Mouse (Mus musculus): ENCODE results near the gene Alk. TPM values are rescaled to one million over a fixed set of nuclear protein-coding genes. Genes with fewer than 3 reads are reported as not detected.

The Alk gene
- polyA plus RNA-seq, 1 experiment from 2014 or later = 0.61 TPM

DNA sequence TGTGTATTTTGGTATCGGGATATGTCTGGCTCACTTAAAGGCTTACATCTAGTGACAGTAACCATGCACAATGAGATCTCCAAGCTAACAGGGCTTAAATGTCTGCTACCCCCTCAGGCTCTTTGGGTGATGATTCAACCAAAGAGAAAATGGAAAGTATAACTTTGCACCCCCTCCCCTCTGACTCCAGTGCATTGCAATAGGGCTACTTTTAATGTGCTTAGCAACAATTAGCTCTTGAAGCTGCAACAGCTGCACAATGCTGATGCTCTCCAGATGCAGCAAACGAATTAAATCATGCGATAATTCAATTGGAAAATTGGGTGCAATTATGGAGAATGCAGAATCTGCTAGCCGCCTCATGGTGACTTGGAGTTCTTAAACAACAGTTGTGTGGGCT lies 278.5 kb downstream of the Alk start:
- Histone ChIP-seq H3K27ac (replicated peaks) (no peak overlapping the region), H3K4me1 (replicated peaks; ENCODE audit: control insufficient read depth, insufficient read depth) (no peaks in the 10 kb centered on the region), H3K9me3 (ENCODE audit: control insufficient read depth, low read length) (no peaks in the 10 kb centered on the region), H3K4me2 (replicated peaks; ENCODE audit: low read depth) (no peak overlapping the region), H3K36me3 (ENCODE audit: control insufficient read depth, insufficient read depth, low read length) (no peaks in the 10 kb centered on the region), H3K27me3 (ENCODE audit: control insufficient read depth, insufficient read depth, low read length) (no peaks in the 10 kb centered on the region), H3K9ac (ENCODE audit: low read length) (no peak overlapping the region), H3K4me3 (ENCODE audit: low read depth, low read length) (no peak overlapping the region)
- ATAC-seq (ENCODE audit: low FRiP score, low TSS enrichment) = no peak
- WGBS = 85% methylated on average over 4 of the region's 4 CpGs
- TF ChIP-seq EP300 (optimal IDR thresholded peaks at IDR 0.05) = no peak
- TF ChIP-seq CTCF (IDR thresholded peaks at IDR 0.05; ENCODE audit: low read depth) = no peak
- DNase-seq (ENCODE audit: low spot score) = no peak

- DNase-seq (ENCODE audit: low spot score) (no peak), ATAC-seq (ENCODE audit: low FRiP score, low TSS enrichment) (no peak)
- Histone ChIP-seq H3K27ac (replicated peaks) (no peak overlapping the region), H3K27me3 (ENCODE audit: control insufficient read depth, insufficient read depth, low read length) (no peaks in the 10 kb centered on the region), H3K4me1 (replicated peaks; ENCODE audit: control insufficient read depth, insufficient read depth) (no peaks in the 10 kb centered on the region), H3K9ac (ENCODE audit: low read length) (no peak overlapping the region), H3K36me3 (ENCODE audit: control insufficient read depth, insufficient read depth, low read length) (no peaks in the 10 kb centered on the region), H3K4me3 (ENCODE audit: low read depth, low read length) (no peak overlapping the region), H3K4me2 (replicated peaks; ENCODE audit: low read depth) (no peak overlapping the region), H3K9me3 (ENCODE audit: control insufficient read depth, low read length) (no peaks in the 10 kb centered on the region)
- TF ChIP-seq EP300 (optimal IDR thresholded peaks at IDR 0.05) (no peak), CTCF (IDR thresholded peaks at IDR 0.05; ENCODE audit: low read depth) (peak; percentile 60)
These were observed 284.9 kb downstream of the Alk start for GRCm38 (mm10) chr17:72319576-72319975.

DNA sequence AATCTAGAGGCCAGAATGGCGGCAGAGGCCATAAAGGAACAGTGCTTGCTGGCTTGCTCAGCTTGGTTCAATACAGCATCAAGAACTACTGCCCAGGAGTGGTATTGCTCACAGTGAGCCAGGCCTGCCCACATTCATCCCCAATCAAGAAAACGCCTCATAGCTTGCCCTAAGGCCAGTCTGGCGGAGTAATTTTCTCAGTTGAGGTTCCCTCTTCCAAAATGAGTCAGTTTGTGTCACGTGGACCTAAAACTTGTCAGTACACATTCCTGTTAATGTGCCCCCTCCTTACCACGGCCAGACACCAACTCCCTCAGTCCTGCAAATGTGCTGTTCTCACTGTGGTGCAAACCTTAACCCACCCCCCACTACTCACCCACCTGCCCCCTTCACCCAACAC lies 304.8 kb downstream of the Alk start:
- no peak overlapping the region for H3K27ac ChIP-seq (replicated peaks)
- no peak overlapping the region for H3K9ac ChIP-seq (ENCODE audit: low read length)
- H3K36me3 ChIP-seq (ENCODE audit: control insufficient read depth, insufficient read depth, low read length) = no peaks in the 10 kb centered on the region
- no peaks in the 10 kb centered on the region for H3K4me1 ChIP-seq (replicated peaks; ENCODE audit: control insufficient read depth, insufficient read depth)
- DNase-seq (ENCODE audit: low spot score) = no peak
- no peaks in the 10 kb centered on the region for H3K9me3 ChIP-seq (ENCODE audit: control insufficient read depth, low read length)
- ATAC-seq (ENCODE audit: low FRiP score, low TSS enrichment) = no peak
- TF ChIP-seq CTCF (IDR thresholded peaks at IDR 0.05; ENCODE audit: low read depth) (no peak), EP300 (optimal IDR thresholded peaks at IDR 0.05) (no peak)
- H3K4me2 ChIP-seq (replicated peaks; ENCODE audit: low read depth) = no peak overlapping the region
- no peak overlapping the region for H3K4me3 ChIP-seq (ENCODE audit: low read depth, low read length)
- no peaks in the 10 kb centered on the region for H3K27me3 ChIP-seq (ENCODE audit: control insufficient read depth, insufficient read depth, low read length)
- WGBS = 79% methylated on average over 5 of the region's 5 CpGs

GRCm38 (mm10) chr17:72296349-72296748 lies 308.1 kb downstream of the Alk start:
- H3K9me3 ChIP-seq (ENCODE audit: control insufficient read depth, low read length) = no peaks in the 10 kb centered on the region

GRCm38 (mm10) chr17:72293267-72293580 lies 311.2 kb downstream of the Alk start:
- no peak for ATAC-seq (ENCODE audit: low FRiP score, low TSS enrichment)
- DNase-seq (ENCODE audit: low spot score) = no peak
- no peaks in the 10 kb centered on the region for H3K27me3 ChIP-seq (ENCODE audit: control insufficient read depth, insufficient read depth, low read length)
- no peaks in the 10 kb centered on the region for H3K36me3 ChIP-seq (ENCODE audit: control insufficient read depth, insufficient read depth, low read length)
- no peak overlapping the region for H3K9ac ChIP-seq (ENCODE audit: low read length)
- no peak overlapping the region for H3K4me3 ChIP-seq (ENCODE audit: low read depth, low read length)
- H3K4me1 ChIP-seq (replicated peaks; ENCODE audit: control insufficient read depth, insufficient read depth) = no peaks in the 10 kb centered on the region
- TF ChIP-seq CTCF (IDR thresholded peaks at IDR 0.05; ENCODE audit: low read depth) (no peak), EP300 (optimal IDR thresholded peaks at IDR 0.05) (no peak)
- 29% methylated on average over 3 of the region's 3 CpGs for WGBS
- no peak overlapping the region for H3K4me2 ChIP-seq (replicated peaks; ENCODE audit: low read depth)
- no peaks in the 10 kb centered on the region for H3K9me3 ChIP-seq (ENCODE audit: control insufficient read depth, low read length)
- no peak overlapping the region for H3K27ac ChIP-seq (replicated peaks)

More at GRCm38 (mm10) chr17:72296349-72296748, 308.1 kb downstream of the Alk start:
- no peak for ATAC-seq (ENCODE audit: low FRiP score, low TSS enrichment)
- no peaks in the 10 kb centered on the region for H3K4me1 ChIP-seq (replicated peaks; ENCODE audit: control insufficient read depth, insufficient read depth)
- 72% methylated on average over 1 of the region's 1 CpGs for WGBS
- no peak overlapping the region for H3K4me3 ChIP-seq (ENCODE audit: low read depth, low read length)
- TF ChIP-seq CTCF (IDR thresholded peaks at IDR 0.05; ENCODE audit: low read depth) (0 out of 2 replicates have a peak, but pooled peaks have one; percentile 16), EP300 (optimal IDR thresholded peaks at IDR 0.05) (no peak)
- no peak overlapping the region for H3K27ac ChIP-seq (replicated peaks)
- H3K27me3 ChIP-seq (ENCODE audit: control insufficient read depth, insufficient read depth, low read length) = no peaks in the 10 kb centered on the region
- no peak overlapping the region for H3K4me2 ChIP-seq (replicated peaks; ENCODE audit: low read depth)
- DNase-seq (ENCODE audit: low spot score) = no peak
- H3K9ac ChIP-seq (ENCODE audit: low read length) = no peak overlapping the region
- no peaks in the 10 kb centered on the region for H3K36me3 ChIP-seq (ENCODE audit: control insufficient read depth, insufficient read depth, low read length)

- no peak for TF ChIP-seq CTCF (IDR thresholded peaks at IDR 0.05; ENCODE audit: low read depth)
- TF ChIP-seq EP300 (optimal IDR thresholded peaks at IDR 0.05) = no peak
- Histone ChIP-seq H3K4me1 (replicated peaks; ENCODE audit: control insufficient read depth, insufficient read depth) (no peaks in the 10 kb centered on the region), H3K36me3 (ENCODE audit: control insufficient read depth, insufficient read depth, low read length) (no peaks in the 10 kb centered on the region), H3K9ac (ENCODE audit: low read length) (no peak overlapping the region), H3K27ac (replicated peaks) (no peak overlapping the region), H3K4me3 (ENCODE audit: low read depth, low read length) (no peak overlapping the region), H3K9me3 (ENCODE audit: control insufficient read depth, low read length) (no peaks in the 10 kb centered on the region), H3K27me3 (ENCODE audit: control insufficient read depth, insufficient read depth, low read length) (no peaks in the 10 kb centered on the region), H3K4me2 (replicated peaks; ENCODE audit: low read depth) (no peak overlapping the region)
- WGBS = 73% methylated on average over 6 of the region's 6 CpGs
- no peak for ATAC-seq (ENCODE audit: low FRiP score, low TSS enrichment)
- no peak for DNase-seq (ENCODE audit: low spot score)
These were observed 311.8 kb downstream of the Alk start for GRCm38 (mm10) chr17:72292444-72293266.
